Mouse (Mus musculus) 416B (cell line): ENCODE data around the gene Sorl1.

ENCODE experiments used
- DNase-seq: peaks from one replicate; pipeline ENCODE4 v3.0.0; 2011; ENCODE audit warnings: low read depth

Gene Sorl1

DNA sequence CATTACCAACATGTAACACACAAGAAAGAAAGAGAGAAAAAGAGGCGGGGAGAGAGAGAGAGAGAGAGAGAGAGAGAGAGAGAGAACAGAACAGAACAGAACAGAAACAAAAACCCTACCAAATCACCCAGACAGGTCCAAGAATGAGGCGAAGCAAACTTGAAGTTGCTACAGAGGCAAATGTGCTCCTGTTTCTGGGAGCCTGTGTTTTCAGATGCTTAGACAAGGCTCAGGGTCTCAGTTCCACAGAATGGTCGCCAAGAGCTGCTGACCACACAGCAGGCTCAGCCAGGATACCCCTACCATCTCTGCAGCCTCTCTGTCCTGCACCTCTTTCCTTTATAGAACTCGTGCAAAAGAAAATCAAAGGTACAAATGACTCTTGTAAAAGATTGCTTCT is 205.9 kb downstream of the Sorl1 start:
- no peak for DNase-seq

GRCm38 (mm10) chr9:41915571-41915970 is 208.5 kb downstream of the Sorl1 start:
- DNase-seq = no peak
